Mouse (Mus musculus) myocyte (in vitro differentiated cells): Measurements from ENCODE around the gene Alpk3.
"Not testable (repeated sequence)": the region's sequence is repeated elsewhere in the genome, so short reads cannot be mapped to it uniquely, and the experiment has no call there.

ENCODE experiments used
- E2F4 ChIP-seq: IDR thresholded peaks from one replicate; pipeline ENCODE4 v1.6.1; 2011; ENCODE audit warnings: mild to moderate bottlenecking, control low read depth, moderate library complexity; ENCODE audit not compliant: insufficient read depth
- MAX ChIP-seq: IDR thresholded peaks from one replicate; pipeline ENCODE4 v1.6.1; 2011; ENCODE audit warnings: low read depth, mild to moderate bottlenecking, control low read depth
- MYOD1 ChIP-seq, 3 experiments: IDR thresholded peaks; one replicate each; pipeline ENCODE4 v1.6.1; 2011; ENCODE audit warnings: control low read depth in 2 of 3, low read depth in 2 of 3, mild to moderate bottlenecking in 2 of 3, moderate library complexity in 1 of 3; ENCODE audit not compliant: insufficient read length in 2 of 3, control insufficient read depth in 1 of 3
- MYOG ChIP-seq, 3 experiments: IDR thresholded peaks; one replicate each; pipeline ENCODE4 v1.6.1; 2011; ENCODE audit warnings: control low read depth in 2 of 3, low read depth in 2 of 3, mild to moderate bottlenecking in 2 of 3; ENCODE audit not compliant: insufficient read length in 2 of 3, control insufficient read depth in 1 of 3, insufficient read depth in 1 of 3
- POLR2A ChIP-seq: IDR thresholded peaks from one replicate; pipeline ENCODE4 v1.6.1; 2011; ENCODE audit warnings: low read depth, mild to moderate bottlenecking, control low read depth, moderate library complexity; ENCODE audit not compliant: insufficient read length
- POLR2AphosphoS2 ChIP-seq: IDR thresholded peaks from one replicate; pipeline ENCODE4 v1.6.1; 2011; ENCODE audit warnings: low read depth, control low read depth; ENCODE audit not compliant: insufficient read length
- REST ChIP-seq: IDR thresholded peaks from one replicate; pipeline ENCODE4 v1.6.1; 2011; ENCODE audit warnings: mild to moderate bottlenecking, control low read depth, moderate library complexity; ENCODE audit not compliant: insufficient read depth, insufficient read length
- SRF ChIP-seq: IDR thresholded peaks from one replicate; pipeline ENCODE4 v1.6.1; 2011; ENCODE audit warnings: low read depth; ENCODE audit not compliant: control insufficient read depth, insufficient read length
- USF1 ChIP-seq: IDR thresholded peaks from one replicate; pipeline ENCODE4 v1.6.1; 2011; ENCODE audit warnings: low read depth, mild to moderate bottlenecking, control low read depth, moderate library complexity

DNA sequence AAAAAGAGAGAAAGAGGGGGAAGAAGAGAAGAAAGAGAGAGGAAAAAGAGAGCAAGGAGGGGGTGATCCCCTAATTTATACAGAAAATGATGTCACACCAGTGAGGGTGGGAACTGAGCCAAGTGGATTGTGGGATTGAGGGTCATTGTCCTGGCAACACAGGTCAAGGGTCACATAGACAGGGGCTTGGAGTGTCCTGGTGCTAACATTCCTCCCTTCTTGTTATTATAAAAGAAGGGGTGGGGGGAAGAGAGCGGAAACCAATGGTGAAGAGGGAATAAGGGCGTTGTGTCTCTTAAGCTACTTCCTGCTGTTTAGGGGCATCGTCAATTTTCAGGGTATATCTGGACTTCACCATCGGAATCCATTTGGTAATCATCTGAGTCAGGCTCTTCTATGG lies 85.7 kb downstream of the Alpk3 start:
- not testable (repeated sequence) for TF ChIP-seq POLR2AphosphoS2; POLR2A; MYOG (IDR thresholded peaks at IDR 0.05; ENCODE audit: control insufficient read depth in 1 of 3, insufficient read depth in 1 of 3, insufficient read length in 2 of 3, low read depth in 2 of 3); E2F4; MAX; SRF; REST; USF1; MYOD1 (IDR thresholded peaks at IDR 0.05; ENCODE audit: control insufficient read depth in 1 of 3, insufficient read length in 2 of 3, low read depth in 2 of 3)
